Mouse (Mus musculus) bone marrow macrophage, adult 2 months (primary cell): ENCODE measurements at regions not wholly inside any gene's neighbourhood (a gene's known extent, or its start where the extent isn't known, plus 50 kb on each side); places are given as distances from the start of the nearest gene placed in this dataset.

Experiments used
- CTCF ChIP-seq: IDR thresholded peaks from 2 replicates; pipeline ENCODE4 v1.5.1; 2012; ENCODE audit warnings: low read depth, mild to moderate bottlenecking, low read length, moderate library complexity
- POLR2A ChIP-seq: IDR thresholded peaks from 2 replicates; pipeline ENCODE4 v1.6.1; 2012; ENCODE audit warnings: mild to moderate bottlenecking, low read depth, low read length, borderline replicate concordance

DNA sequence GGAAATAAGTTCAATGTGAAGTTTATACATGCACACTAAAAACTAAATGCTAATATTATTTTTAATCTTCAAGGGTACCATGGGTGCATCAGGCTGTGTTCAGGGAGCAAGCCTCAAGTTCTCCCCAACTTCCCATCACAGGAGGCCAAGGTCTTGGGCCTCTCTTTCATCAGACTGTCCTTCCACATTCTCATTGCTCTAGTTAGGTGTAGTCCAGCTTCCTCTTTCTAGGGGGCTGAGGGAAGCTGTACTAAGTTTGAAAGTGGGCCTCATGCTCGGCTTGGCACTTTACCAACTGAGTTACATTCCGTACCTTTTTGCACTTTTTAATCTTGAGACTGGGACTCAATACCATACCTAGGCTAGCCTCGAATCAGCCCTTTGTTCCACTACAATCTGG, 173.3 kb downstream of the Dhx15 start:
- TF ChIP-seq CTCF = no peak
- no peak for TF ChIP-seq POLR2A
